Comparison of ENCODE assay signal across 10 mouse cellular contexts in genomic region chr2:162866613-162867314, GRCm38 (mm10).
DNase-seq lines count a peak whose midpoint lies in the region; ATAC-seq lines count a peak whose summit lies in the region.
"Had no signal": no experiment of that assay in that cellular context is flagged by ENCODE, and none has a peak within 500 bp of the region (broad histone marks: within the 10 kb centered on the region; RNA-seq: fewer than 3 reads in every experiment).

No protein-coding gene starts in this region.

- no peak overlapping the region for H3K9ac ChIP-seq in neural tube, embryonic 11.5 days (ENCODE audit: low read length)
- H3K9ac ChIP-seq in stomach, embryonic 16.5 days (ENCODE audit: low read length) = no peak overlapping the region

- 0 out of 2 replicates have a peak, but pooled peaks have one; percentile 41 for ATAC-seq in frontal cortex, adult (ENCODE audit: low TSS enrichment)
- ATAC-seq in neural tube, embryonic 11.5 days (ENCODE audit: insufficient read depth, low FRiP score, low TSS enrichment) = no peak
- no peak for ATAC-seq in stomach, embryonic 16.5 days (ENCODE audit: insufficient read depth, low FRiP score)

- 17% methylated on average over 11 of the region's 11 CpGs for WGBS in neural tube, embryonic 11.5 days
- WGBS in limb, embryonic 10.5 days = 18% methylated on average over 11 of the region's 11 CpGs
- WGBS in stomach, embryonic 16.5 days = 15% methylated on average over 11 of the region's 11 CpGs

- DNase-seq in frontal cortex, postnatal 10 days (ENCODE audit: low spot score in 2 of 2) = no peak
- DNase-seq in neural tube, embryonic 11.5 days (ENCODE audit: low spot score) = peak; percentile 23
- DNase-seq in neural tube, embryonic 10.5 days (ENCODE audit: extremely low spot score, low spot score) = no peak
- no peak for DNase-seq in limb, embryonic 10.5 days (ENCODE audit: low spot score)
- no peak for DNase-seq in urinary bladder, postnatal 36 days (ENCODE audit: low spot score in 2 of 2)
- DNase-seq in urinary bladder, postnatal 4 days (ENCODE audit: low spot score in 2 of 2) = no peak
- DNase-seq: cerebellum, adult 11-12 months; kidney, postnatal 25 days had no signal

- no peaks in the 10 kb centered on the region for H3K27me3 ChIP-seq in neural tube, embryonic 11.5 days (ENCODE audit: control insufficient read depth, insufficient read depth, low read length)
- peaks cover 22% of the 10 kb centered on the region; the same call in 1 of the 2 replicates for H3K27me3 ChIP-seq in limb, embryonic 10.5 days (ENCODE audit: low read depth, poor library complexity, severe bottlenecking)
- H3K27me3 ChIP-seq in stomach, embryonic 16.5 days (ENCODE audit: control insufficient read depth, insufficient read depth, low read length) = no peaks in the 10 kb centered on the region

- H3K27ac ChIP-seq in neural tube, embryonic 11.5 days (ENCODE audit: low read depth, low read length) = no peak overlapping the region
- H3K27ac ChIP-seq in limb, embryonic 10.5 days = no peak overlapping the region
- H3K27ac ChIP-seq in stomach, embryonic 16.5 days (ENCODE audit: low read length) = no peak overlapping the region

- H3K9me3 ChIP-seq in neural tube, embryonic 11.5 days (ENCODE audit: control insufficient read depth, low read length) = no peaks in the 10 kb centered on the region
- H3K9me3 ChIP-seq in limb, embryonic 10.5 days (replicated peaks) = no peaks in the 10 kb centered on the region
- H3K9me3 ChIP-seq in stomach, embryonic 16.5 days (replicated peaks; ENCODE audit: control insufficient read depth, low read length) = no peaks in the 10 kb centered on the region

- peak overlapping the region; percentile 39; the same call in 1 of the 2 replicates for H3K4me2 ChIP-seq in neural tube, embryonic 11.5 days (ENCODE audit: low read depth)
- peak overlapping the region; percentile 58 for H3K4me2 ChIP-seq in stomach, embryonic 16.5 days (ENCODE audit: low read depth, low read length)

- H3K4me1 ChIP-seq in neural tube, embryonic 11.5 days (ENCODE audit: control insufficient read depth, insufficient read depth, low read length) = no peaks in the 10 kb centered on the region
- peaks cover 3% of the 10 kb centered on the region for H3K4me1 ChIP-seq in limb, embryonic 10.5 days
- peaks cover 4% of the 10 kb centered on the region; the same call in 1 of the 2 replicates for H3K4me1 ChIP-seq in stomach, embryonic 16.5 days (ENCODE audit: control insufficient read depth, insufficient read depth, low read length)

- H3K36me3 ChIP-seq in neural tube, embryonic 11.5 days (ENCODE audit: control insufficient read depth, insufficient read depth, low read length) = no peaks in the 10 kb centered on the region
- no peaks in the 10 kb centered on the region for H3K36me3 ChIP-seq in limb, embryonic 10.5 days
- no peaks in the 10 kb centered on the region for H3K36me3 ChIP-seq in stomach, embryonic 16.5 days (ENCODE audit: control insufficient read depth, insufficient read depth, low read length)

- no peak overlapping the region for H3K4me3 ChIP-seq in neural tube, embryonic 11.5 days (ENCODE audit: low read depth, low read length)
- H3K4me3 ChIP-seq in limb, embryonic 10.5 days = peak overlapping the region; percentile 41
- H3K4me3 ChIP-seq in stomach, embryonic 16.5 days (replicated peaks; ENCODE audit: low read length) = no peak overlapping the region
